Comparison of ENCODE assay signal across 8 mouse cellular contexts in genomic region chr12:82946507-82946906, GRCm38 (mm10).
DNase-seq lines count a peak whose midpoint lies in the region; ATAC-seq and TF ChIP-seq lines count a peak whose summit lies in the region.

No protein-coding gene starts in this region.

- no peaks in the 10 kb centered on the region for H3K9me3 ChIP-seq in midbrain, embryonic 10.5 days (replicated peaks)
- no peaks in the 10 kb centered on the region for H3K9me3 ChIP-seq in midbrain, embryonic 13.5 days
- no peaks in the 10 kb centered on the region for H3K9me3 ChIP-seq in intestine, postnatal 0 days (ENCODE audit: control insufficient read depth)

- no peaks in the 10 kb centered on the region for H3K27me3 ChIP-seq in midbrain, embryonic 10.5 days (ENCODE audit: low read depth, poor library complexity, severe bottlenecking)
- H3K27me3 ChIP-seq in midbrain, embryonic 13.5 days = no peaks in the 10 kb centered on the region
- no peaks in the 10 kb centered on the region for H3K27me3 ChIP-seq in intestine, postnatal 0 days (replicated peaks; ENCODE audit: control insufficient read depth, insufficient read depth, low read length)

- TF ChIP-seq CTCF in intestine, postnatal 0 days (IDR thresholded peaks at IDR 0.05; ENCODE audit: low read depth) = peak; percentile 86

- no peaks in the 10 kb centered on the region for H3K36me3 ChIP-seq in midbrain, embryonic 10.5 days
- H3K36me3 ChIP-seq in midbrain, embryonic 13.5 days = no peaks in the 10 kb centered on the region
- H3K36me3 ChIP-seq in intestine, postnatal 0 days (ENCODE audit: control insufficient read depth, insufficient read depth) = no peaks in the 10 kb centered on the region

- H3K4me1 ChIP-seq in midbrain, embryonic 10.5 days = no peaks in the 10 kb centered on the region
- 0 out of 2 replicates have a peak, but pooled peaks cover 5% of the 10 kb centered on the region for H3K4me1 ChIP-seq in midbrain, embryonic 13.5 days (replicated peaks)
- no peaks in the 10 kb centered on the region for H3K4me1 ChIP-seq in intestine, postnatal 0 days (replicated peaks; ENCODE audit: control insufficient read depth, insufficient read depth, low read length)

- intact Hi-C loops in left cerebral cortex, postnatal 25 days (cut with DNase I) = loop anchor here (1.0 to 10.0 kb wide), 4 partner anchors 104 to 448 kb away; no protein-coding TSS in a partner anchor

- 22% methylated on average over 5 of the region's 5 CpGs for WGBS in midbrain, embryonic 10.5 days
- WGBS in midbrain, embryonic 13.5 days = 24% methylated on average over 5 of the region's 5 CpGs
- 24% methylated on average over 5 of the region's 5 CpGs for WGBS in intestine, postnatal 0 days

- peak; percentile 72 for DNase-seq in midbrain, embryonic 10.5 days (ENCODE audit: low spot score)
- peak; percentile 92 to 94 for DNase-seq in cerebellum, postnatal 10 days
- DNase-seq in frontal cortex, postnatal 36 days (ENCODE audit: low spot score in 2 of 2) = peak; percentile 86 to 89
- peak; percentile 83 to 92 for DNase-seq in left cerebral cortex, postnatal 25 days (ENCODE audit: low spot score in 2 of 2)
- DNase-seq in ovary, adult 18-20 months (ENCODE audit: low spot score) = peak; percentile 36
- peak; percentile 58 for DNase-seq in thymus, postnatal 14 days

- H3K4me2 ChIP-seq in midbrain, embryonic 13.5 days (replicated peaks) = no peak overlapping the region
- H3K4me2 ChIP-seq in intestine, postnatal 0 days (replicated peaks; ENCODE audit: low read depth) = no peak overlapping the region

- H3K9ac ChIP-seq in midbrain, embryonic 13.5 days (replicated peaks) = no peak overlapping the region
- no peak overlapping the region for H3K9ac ChIP-seq in intestine, postnatal 0 days (ENCODE audit: low read depth, low read length)

- no peak overlapping the region for H3K4me3 ChIP-seq in midbrain, embryonic 10.5 days
- H3K4me3 ChIP-seq in midbrain, embryonic 13.5 days (replicated peaks) = no peak overlapping the region
- H3K4me3 ChIP-seq in intestine, postnatal 0 days (ENCODE audit: low read depth, low read length) = no peak overlapping the region

- H3K27ac ChIP-seq in midbrain, embryonic 10.5 days (replicated peaks) = no peak overlapping the region
- H3K27ac ChIP-seq in midbrain, embryonic 13.5 days = no peak overlapping the region
- H3K27ac ChIP-seq in intestine, postnatal 0 days (ENCODE audit: low read depth, low read length) = no peak overlapping the region

- no peak for ATAC-seq in midbrain, embryonic 13.5 days
- no peak for ATAC-seq in intestine, postnatal 0 days

Comparison
In these comparisons a context has a peak if more than half of its experiments do, and no peak if none do; other contexts are left out.
1. DNase-seq: peak in every context shown above with its lines; median percentile 93 in cerebellum, postnatal 10 days; 88 in frontal cortex, postnatal 36 days; 88 in left cerebral cortex, postnatal 25 days; 72 in midbrain, embryonic 10.5 days; 58 in thymus, postnatal 14 days; 36 in ovary, adult 18-20 months.